ENCODE assay signal across 15 mouse cellular contexts in genomic region chr8:70646369-70646768, GRCm38 (mm10). TPM values are rescaled to one million over a fixed set of nuclear protein-coding genes. Genes with fewer than 3 reads are reported as not detected.
DNase-seq lines count a peak whose midpoint lies in the region; ATAC-seq and TF ChIP-seq lines count a peak whose summit lies in the region.
"Had no signal": no experiment of that assay in that cellular context is flagged by ENCODE, and none has a peak within 500 bp of the region (broad histone marks: within the 10 kb centered on the region; RNA-seq: fewer than 3 reads in every experiment).

No protein-coding gene starts in this region.

- no peaks in the 10 kb centered on the region for H3K27me3 ChIP-seq in heart, embryonic 13.5 days (replicated peaks)
- H3K27me3 ChIP-seq in kidney, embryonic 16.5 days (ENCODE audit: insufficient read depth, low read length), result no peaks in the 10 kb centered on the region
- 0 out of 2 replicates have a peak, but pooled peaks cover 7% of the 10 kb centered on the region for H3K27me3 ChIP-seq in liver, embryonic 12.5 days (replicated peaks)
- no peaks in the 10 kb centered on the region for H3K27me3 ChIP-seq in stomach, postnatal 0 days (ENCODE audit: control insufficient read depth, insufficient read depth, low read length)
- H3K27me3 ChIP-seq: Patski had no signal

- no peak overlapping the region for H3K4me2 ChIP-seq in heart, embryonic 13.5 days
- no peak overlapping the region for H3K4me2 ChIP-seq in kidney, embryonic 16.5 days (replicated peaks; ENCODE audit: low read depth, low read length)
- no peak overlapping the region for H3K4me2 ChIP-seq in liver, embryonic 12.5 days
- no peak overlapping the region for H3K4me2 ChIP-seq in stomach, postnatal 0 days (replicated peaks; ENCODE audit: low read depth)

- in situ Hi-C loops in ES-E14 (cut with MboI; ENCODE audit: low sequenced_read_pairs in 2 of 2, unreplicated experiment in 2 of 2), result no loop called here

- 0 out of 2 replicates have a peak overlapping the region, but pooled peaks have one; percentile 38 for H3K9ac ChIP-seq in heart, embryonic 13.5 days
- peak overlapping the region; percentile 38; the same call in 1 of the 2 replicates for H3K9ac ChIP-seq in kidney, embryonic 16.5 days (replicated peaks; ENCODE audit: low read length)
- H3K9ac ChIP-seq in ES-E14 (ENCODE audit: insufficient read depth, low read depth, low read length, poor library complexity, severe bottlenecking), result no peak overlapping the region; the same call in 1 of the 2 replicates
- no peak overlapping the region for H3K9ac ChIP-seq in liver, embryonic 12.5 days
- no peak overlapping the region for H3K9ac ChIP-seq in stomach, postnatal 0 days (ENCODE audit: low read length)

- no peak for TF ChIP-seq CTCF in stomach, postnatal 0 days (IDR thresholded peaks at IDR 0.05; ENCODE audit: low read depth)

- H3K4me3 ChIP-seq in heart, embryonic 13.5 days, result no peak overlapping the region
- no peak overlapping the region for H3K4me3 ChIP-seq in kidney, embryonic 16.5 days (ENCODE audit: low read length)
- no peak overlapping the region for H3K4me3 ChIP-seq in ES-E14 (ENCODE audit: insufficient read depth in 1 of 2, low read depth in 1 of 2, low read length in 2 of 2, poor library complexity in 1 of 2, severe bottlenecking in 1 of 2)
- H3K4me3 ChIP-seq in liver, embryonic 12.5 days, result no peak overlapping the region
- no peak overlapping the region for H3K4me3 ChIP-seq in stomach, postnatal 0 days (ENCODE audit: low read depth, low read length)

- no peak for DNase-seq in heart, postnatal 10 days
- no peak for DNase-seq in kidney, adult 9 months
- no peak for DNase-seq in ES-E14 (ENCODE audit: low read depth, low spot score)
- no peak for DNase-seq in stomach, postnatal 0 days (ENCODE audit: low spot score)
- DNase-seq: cerebellum, postnatal 14 days; gastrocnemius, postnatal 36 days; left cerebral cortex, postnatal 4 days; retina, postnatal 1 day had no signal

- peaks cover 23% of the 10 kb centered on the region for H3K36me3 ChIP-seq in heart, embryonic 13.5 days
- H3K36me3 ChIP-seq in kidney, embryonic 16.5 days (ENCODE audit: insufficient read depth, low read length), result peaks cover 17% of the 10 kb centered on the region
- H3K36me3 ChIP-seq in ES-E14 (ENCODE audit: control insufficient read depth, insufficient read depth, low read length, poor library complexity, severe bottlenecking), result peaks cover 7% of the 10 kb centered on the region; the same call in 1 of the 2 replicates
- peaks cover 23% of the 10 kb centered on the region for H3K36me3 ChIP-seq in liver, embryonic 12.5 days
- H3K36me3 ChIP-seq in stomach, postnatal 0 days (ENCODE audit: control insufficient read depth, insufficient read depth, low read length), result peaks cover 4% of the 10 kb centered on the region; the same call in 1 of the 2 replicates

- intact Hi-C loops in heart, postnatal 10 days (cut with DNase I), result no loop called here

- H3K4me1 ChIP-seq in heart, embryonic 13.5 days, result peaks cover 52% of the 10 kb centered on the region
- H3K4me1 ChIP-seq in kidney, embryonic 16.5 days (ENCODE audit: insufficient read depth, low read length), result peaks cover 47% of the 10 kb centered on the region
- H3K4me1 ChIP-seq in ES-E14 (ENCODE audit: control insufficient read depth in 2 of 2, insufficient read depth in 2 of 2, low read length in 2 of 2, poor library complexity in 1 of 2), result peaks cover 19 to 48% of the 10 kb centered on the region in 2 experiments
- peaks cover 47% of the 10 kb centered on the region for H3K4me1 ChIP-seq in liver, embryonic 12.5 days
- peaks cover 8% of the 10 kb centered on the region; the same call in 1 of the 2 replicates for H3K4me1 ChIP-seq in stomach, postnatal 0 days (replicated peaks; ENCODE audit: control insufficient read depth, insufficient read depth)

- H3K27ac ChIP-seq in heart, embryonic 13.5 days (replicated peaks), result peak overlapping the region; percentile 89
- H3K27ac ChIP-seq in kidney, embryonic 16.5 days (ENCODE audit: low read length), result peak overlapping the region; percentile 52; the same call in 1 of the 2 replicates
- H3K27ac ChIP-seq in ES-E14 (ENCODE audit: insufficient read depth, low read depth, low read length, poor library complexity, severe bottlenecking), result peak overlapping the region; percentile 83
- peak overlapping the region; percentile 27; the same call in 1 of the 2 replicates for H3K27ac ChIP-seq in liver, embryonic 12.5 days
- no peak overlapping the region for H3K27ac ChIP-seq in stomach, postnatal 0 days (replicated peaks)

- H3K9me3 ChIP-seq in heart, embryonic 13.5 days, result no peaks in the 10 kb centered on the region
- H3K9me3 ChIP-seq in kidney, embryonic 16.5 days (ENCODE audit: low read length), result no peaks in the 10 kb centered on the region
- no peaks in the 10 kb centered on the region for H3K9me3 ChIP-seq in ES-E14 (ENCODE audit: control insufficient read depth, insufficient read depth, low read depth, low read length)
- H3K9me3 ChIP-seq in liver, embryonic 12.5 days (replicated peaks), result no peaks in the 10 kb centered on the region
- no peaks in the 10 kb centered on the region for H3K9me3 ChIP-seq in stomach, postnatal 0 days (ENCODE audit: control insufficient read depth, low read length)

- ATAC-seq in heart, embryonic 13.5 days (ENCODE audit: extremely low read depth, insufficient number of reproducible peaks, low FRiP score, low TSS enrichment), result no peak
- ATAC-seq in kidney, embryonic 16.5 days (ENCODE audit: low FRiP score, low TSS enrichment), result no peak
- ATAC-seq in liver, embryonic 12.5 days, result no peak
- ATAC-seq in cerebellum, adult (ENCODE audit: insufficient number of reproducible peaks, low FRiP score, low TSS enrichment), result no peak
- no peak for ATAC-seq in stomach, postnatal 0 days (ENCODE audit: low FRiP score, low TSS enrichment)
- ATAC-seq: Patski had no signal

- no peak for TF ChIP-seq EP300 in stomach, postnatal 0 days (optimal IDR thresholded peaks at IDR 0.05)

- 72% methylated on average over 6 of the region's 6 CpGs for WGBS in heart, embryonic 13.5 days
- WGBS in kidney, embryonic 16.5 days, result 67% methylated on average over 6 of the region's 6 CpGs
- 83% methylated on average over 6 of the region's 6 CpGs for WGBS in liver, embryonic 12.5 days (ENCODE audit: insufficient replicate concordance)
- 73% methylated on average over 6 of the region's 6 CpGs for WGBS in stomach, postnatal 0 days

TF ChIP-seq in ES-E14, 5 proteins besides CTCF, POLR2A, EP300 and RAD21:
- TF ChIP-seq ZC3H11A (IDR thresholded peaks at IDR 0.05; ENCODE audit: borderline replicate concordance, low read depth, low read length), result no peak
- no peak for TF ChIP-seq ZNF384 (IDR thresholded peaks at IDR 0.05; ENCODE audit: low read depth, low read length)
- TF ChIP-seq CHD2 (IDR thresholded peaks at IDR 0.05; ENCODE audit: low read depth, low read length), result no peak
- no peak for TF ChIP-seq MAFK (IDR thresholded peaks at IDR 0.05; ENCODE audit: insufficient read depth, low read depth, low read length)
- TF ChIP-seq HCFC1 (IDR thresholded peaks at IDR 0.05; ENCODE audit: borderline replicate concordance, insufficient read depth, low read length), result no peak

RNA-seq across cellular contexts. Expression of gene Pgpep1, which starts 13.8 kb away (rescaled TPM):
- 33.7 and 37.3 TPM in 2 replicates for polyA plus RNA-seq in heart, embryonic 13.5 days (2015; fragmentation: Nextera tagmentation; extraction: Ambion mirVana)
- total RNA-seq in heart, postnatal 10 days (2021), result 10 to 100 TPM; 39.6 to 42.9 TPM
- 88.5 TPM in 2 replicates for polyA plus RNA-seq in kidney, embryonic 16.5 days (2015; fragmentation: Nextera tagmentation; extraction: Ambion mirVana)
- 15.5 and 21.4 TPM in 2 replicates for total RNA-seq in ES-E14 (2012; rRNA removed)
- 19.6 and 24.2 TPM in 2 replicates for polyA plus RNA-seq in liver, embryonic 12.5 days (2016; fragmentation: Nextera tagmentation; extraction: Ambion mirVana)
- 23.3 and 25.2 TPM in 2 replicates for polyA plus RNA-seq in stomach, postnatal 0 days (2015; fragmentation: Nextera tagmentation; extraction: Ambion mirVana)

RNA-seq across cellular contexts. Expression of gene Gdf15, which starts 14.1 kb away (rescaled TPM):
- 0.86 and 1.2 TPM in 2 replicates for polyA plus RNA-seq in heart, embryonic 13.5 days (2015; fragmentation: Nextera tagmentation; extraction: Ambion mirVana)
- 1 to 10 TPM in 1 of 2 experiments, under 1 TPM in 1; 0.86 to 1.1 TPM for total RNA-seq in heart, postnatal 10 days (2021)
- 1.0 and 1.2 TPM in 2 replicates for polyA plus RNA-seq in kidney, embryonic 16.5 days (2015; fragmentation: Nextera tagmentation; extraction: Ambion mirVana)
- 7.0 and 18.8 TPM in 2 replicates for total RNA-seq in ES-E14 (2012; rRNA removed)
- 4.4 and 4.9 TPM in 2 replicates for polyA plus RNA-seq in liver, embryonic 12.5 days (2016; fragmentation: Nextera tagmentation; extraction: Ambion mirVana)
- polyA plus RNA-seq in stomach, postnatal 0 days (2015; fragmentation: Nextera tagmentation; extraction: Ambion mirVana), result 0.30 and 0.33 TPM in 2 replicates
- total RNA-seq: left cerebral cortex, postnatal 4 days had no signal
- polyA plus RNA-seq: embryonic facial prominence, embryonic 11.5 days; forebrain, embryonic 11.5 days had no signal

RNA-seq across cellular contexts. Expression of gene Lsm4, which starts 26.7 kb away (rescaled TPM):
- 269 and 297 TPM in 2 replicates for polyA plus RNA-seq in heart, embryonic 13.5 days (2015; fragmentation: Nextera tagmentation; extraction: Ambion mirVana)
- 10 to 100 TPM; 82.8 to 94.1 TPM for total RNA-seq in heart, postnatal 10 days (2021)
- polyA plus RNA-seq in kidney, embryonic 16.5 days (2015; fragmentation: Nextera tagmentation; extraction: Ambion mirVana), result 272 and 281 TPM in 2 replicates
- total RNA-seq in ES-E14 (2012; rRNA removed), result 171 and 204 TPM in 2 replicates
- polyA plus RNA-seq in liver, embryonic 12.5 days (2016; fragmentation: Nextera tagmentation; extraction: Ambion mirVana), result 266 and 269 TPM in 2 replicates
- 141 and 147 TPM in 2 replicates for polyA plus RNA-seq in stomach, postnatal 0 days (2015; fragmentation: Nextera tagmentation; extraction: Ambion mirVana)

RNA-seq across cellular contexts. Expression of gene Lrrc25, which starts 30.4 kb away (rescaled TPM):
- 1.5 and 2.7 TPM in 2 replicates for polyA plus RNA-seq in heart, embryonic 13.5 days (2015; fragmentation: Nextera tagmentation; extraction: Ambion mirVana)
- 1 to 10 TPM; 1.1 to 1.6 TPM for total RNA-seq in heart, postnatal 10 days (2021)
- 1.8 and 1.9 TPM in 2 replicates for polyA plus RNA-seq in kidney, embryonic 16.5 days (2015; fragmentation: Nextera tagmentation; extraction: Ambion mirVana)
- total RNA-seq in ES-E14 (2012; rRNA removed), result 0.13 TPM in 1 of 2 replicates, not detected in the other
- 4.1 and 4.6 TPM in 2 replicates for polyA plus RNA-seq in liver, embryonic 12.5 days (2016; fragmentation: Nextera tagmentation; extraction: Ambion mirVana)
- 2.3 and 2.7 TPM in 2 replicates for polyA plus RNA-seq in stomach, postnatal 0 days (2015; fragmentation: Nextera tagmentation; extraction: Ambion mirVana)

RNA-seq across cellular contexts. Expression of gene Ssbp4, which starts 37.7 kb away (rescaled TPM):
- polyA plus RNA-seq in heart, embryonic 13.5 days (2015; fragmentation: Nextera tagmentation; extraction: Ambion mirVana), result 63.3 and 70.9 TPM in 2 replicates
- total RNA-seq in heart, postnatal 10 days (2021), result 10 to 100 TPM; 54.7 to 55.6 TPM
- polyA plus RNA-seq in kidney, embryonic 16.5 days (2015; fragmentation: Nextera tagmentation; extraction: Ambion mirVana), result 133 and 149 TPM in 2 replicates
- total RNA-seq in ES-E14 (2012; rRNA removed), result 85.5 and 142 TPM in 2 replicates
- 96.4 and 98.0 TPM in 2 replicates for polyA plus RNA-seq in liver, embryonic 12.5 days (2016; fragmentation: Nextera tagmentation; extraction: Ambion mirVana)
- polyA plus RNA-seq in stomach, postnatal 0 days (2015; fragmentation: Nextera tagmentation; extraction: Ambion mirVana), result 66.7 and 83.8 TPM in 2 replicates

Comparison
In these comparisons a context has a peak if more than half of its experiments do, and no peak if none do; other contexts are left out.
1. H3K9ac ChIP-seq: peak in heart, embryonic 13.5 days (single experiment) and kidney, embryonic 16.5 days (single experiment); none in ES-E14 (single experiment), liver, embryonic 12.5 days (single experiment) and stomach, postnatal 0 days (single experiment).